Mouse (Mus musculus): ENCODE results near the gene Wdr45b. TPM values are rescaled to one million over a fixed set of nuclear protein-coding genes. Genes with fewer than 3 reads are reported as not detected.
"Not testable (repeated sequence)": the region's sequence is repeated elsewhere in the genome, so short reads cannot be mapped to it uniquely, and the experiment has no call there.

Gene Wdr45b
- 10 to 100 TPM; 34.7 to 36.3 TPM for total RNA-seq (2021)

GRCm38 (mm10) chr11:121354091-121354707 is at the start of gene Wdr45b:
Wdr45b (minus strand) TSS chr11:121354445.
- intact Hi-C loops (cut with DNase I), result loop anchor here (2.0 to 5.0 kb wide), 4 partner anchors 67 to 117 kb away; partner anchors contain the start of genes Fn3krp, Foxk2, Narf and Tbcd
- peak; percentile 98 to 99 for DNase-seq

DNA sequence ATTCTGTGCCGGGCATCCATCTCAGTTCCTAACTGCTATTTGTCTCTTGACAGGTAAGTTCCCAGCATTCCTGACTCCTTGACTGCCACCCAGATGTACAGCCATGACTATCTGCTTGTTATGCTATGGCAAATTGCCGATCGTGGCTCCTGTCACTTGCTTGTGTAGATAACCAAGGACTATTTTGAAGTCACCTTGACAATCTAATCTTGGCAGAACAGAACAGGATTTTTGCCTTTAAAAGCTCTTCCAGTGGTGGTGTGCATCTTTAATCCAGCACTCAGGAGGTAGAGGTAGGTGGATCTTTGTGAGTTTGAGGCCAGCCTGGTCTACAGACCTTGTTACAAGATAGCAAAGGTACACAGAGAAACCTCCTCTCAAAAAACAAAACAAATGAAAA is 38.2 kb upstream of the Wdr45b start:
- intact Hi-C loops (cut with DNase I), result no loop called here
- no peak for DNase-seq

DNA sequence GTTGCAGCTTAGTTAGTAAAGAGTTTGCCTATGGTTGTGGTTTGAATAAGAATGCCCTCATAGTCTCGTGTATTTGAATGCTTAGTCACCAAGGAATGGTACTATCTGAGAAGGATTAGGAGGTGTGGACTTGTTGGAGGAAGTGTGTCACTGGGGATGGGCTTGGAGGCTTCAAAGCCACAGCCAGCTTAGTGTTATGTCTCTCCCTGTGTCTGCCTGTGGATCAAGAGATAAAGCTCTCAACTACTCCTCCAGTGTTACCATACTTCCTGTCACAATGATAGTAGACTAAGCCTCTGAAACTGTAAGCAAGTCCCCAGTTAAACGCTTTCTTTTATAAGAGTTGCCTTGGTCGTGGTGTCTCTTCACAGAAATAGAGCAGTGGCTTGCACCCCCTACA is 36.5 kb upstream of the Wdr45b start:
- DNase-seq, result no peak
- intact Hi-C loops (cut with DNase I), result no loop called here

DNA sequence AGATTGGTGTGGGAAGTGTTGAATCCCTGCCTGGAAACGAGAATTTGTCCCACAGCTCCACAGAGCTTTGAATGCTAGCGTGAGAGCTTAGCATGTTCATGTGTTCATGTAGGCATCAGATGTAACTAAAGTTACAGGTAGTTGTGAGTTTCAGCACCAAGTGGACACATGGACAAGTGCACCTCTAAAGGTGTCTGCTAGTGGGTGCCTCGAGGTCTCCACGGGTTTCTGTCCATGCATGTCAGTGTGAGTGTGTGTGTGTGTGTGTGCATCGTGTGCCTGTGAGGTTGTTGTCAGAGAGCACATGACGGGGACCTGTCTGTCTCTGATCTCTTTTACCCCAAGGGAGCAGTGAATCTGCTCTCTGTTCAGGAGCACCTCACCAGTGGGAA is 34.3 kb upstream of the Wdr45b start:
- no peak for DNase-seq
- intact Hi-C loops (cut with DNase I), result no loop called here

DNA sequence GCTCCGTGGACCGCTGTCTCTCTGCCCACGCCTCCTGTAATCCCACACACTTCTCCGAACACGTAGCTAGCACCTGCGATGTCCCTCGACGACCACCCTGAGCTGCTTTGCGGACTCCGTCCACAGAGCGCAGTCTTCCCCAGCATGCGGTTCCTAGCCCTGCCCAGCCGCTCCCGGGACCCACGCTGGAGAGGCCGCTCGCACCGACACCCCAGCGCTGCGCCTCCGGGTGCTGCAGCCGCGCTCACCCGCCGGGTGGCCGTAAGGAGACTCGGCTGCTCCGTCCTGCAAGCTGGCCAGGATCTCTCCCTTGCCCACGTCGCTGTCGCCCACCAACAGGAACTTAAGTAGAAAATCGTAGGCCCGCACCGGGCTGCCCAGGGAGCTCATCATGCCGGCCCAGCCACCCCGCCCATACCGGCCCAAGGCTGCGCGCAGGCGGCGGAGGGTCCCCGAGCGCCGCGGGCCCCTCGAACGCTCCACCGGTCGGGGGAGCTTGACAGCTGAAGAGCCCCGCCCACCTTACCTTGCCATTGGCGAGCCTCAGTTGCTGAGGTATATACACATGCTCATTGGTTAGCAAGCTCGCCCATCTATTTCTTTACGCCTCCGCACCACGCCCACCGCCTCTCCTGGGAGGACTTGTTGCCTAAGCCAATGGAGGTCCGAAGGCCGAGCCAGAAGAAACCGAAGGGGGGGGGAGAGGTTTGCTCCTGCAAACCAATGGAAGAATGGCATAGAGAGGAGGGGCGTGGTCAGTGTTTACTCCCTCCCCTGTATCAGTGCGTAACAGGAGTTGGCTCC is 33.7 kb upstream of the Wdr45b start, which contains the start of gene Rab40b:
Gene Rab40b, minus strand, starts transcription at position 502 of the 804 bp plus-strand sequence.
- intact Hi-C loops (cut with DNase I), result no loop called here

GRCm38 (mm10) chr11:121380294-121380693 is 26.0 kb upstream of the Wdr45b start:
- intact Hi-C loops (cut with DNase I), result no loop called here
- DNase-seq, result no peak

More for the DNA sequence above, 33.7 kb upstream of the Wdr45b start, which contains the start of gene Rab40b:
- DNase-seq, result peak; percentile 77 to 78

- intact Hi-C loops (cut with DNase I), result no loop called here
- DNase-seq, result no peak
Observed at GRCm38 (mm10) chr11:121378644-121379043, 24.4 kb upstream of the Wdr45b start.

DNA sequence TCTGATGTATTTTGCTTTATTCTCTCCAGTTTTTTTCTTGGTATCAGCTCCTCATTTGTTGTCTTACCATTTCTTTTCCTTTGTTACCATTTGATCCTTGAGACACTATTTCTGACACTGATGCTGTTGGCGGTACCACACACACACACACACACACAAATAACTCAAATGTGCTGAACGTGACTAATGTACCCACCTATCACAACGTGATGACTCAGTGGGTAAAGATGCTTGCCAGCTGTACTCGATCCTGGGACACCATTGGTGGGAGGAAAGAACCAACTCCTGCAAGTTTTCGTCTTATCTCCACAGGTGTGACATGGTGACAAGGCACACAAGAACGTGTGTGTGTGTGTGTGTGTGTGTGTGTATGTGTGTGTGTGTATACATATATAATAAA is 19.1 kb upstream of the Wdr45b start:
- no peak for DNase-seq
- intact Hi-C loops (cut with DNase I), result no loop called here

- intact Hi-C loops (cut with DNase I), result no loop called here
- no peak for DNase-seq
Observed at GRCm38 (mm10) chr11:121370337-121370994, 16.2 kb upstream of the Wdr45b start.

GRCm38 (mm10) chr11:121369622-121370021 is 15.4 kb upstream of the Wdr45b start:
- intact Hi-C loops (cut with DNase I), result no loop called here
- peak in 1 of 2 experiments; percentile 20 for DNase-seq

DNA sequence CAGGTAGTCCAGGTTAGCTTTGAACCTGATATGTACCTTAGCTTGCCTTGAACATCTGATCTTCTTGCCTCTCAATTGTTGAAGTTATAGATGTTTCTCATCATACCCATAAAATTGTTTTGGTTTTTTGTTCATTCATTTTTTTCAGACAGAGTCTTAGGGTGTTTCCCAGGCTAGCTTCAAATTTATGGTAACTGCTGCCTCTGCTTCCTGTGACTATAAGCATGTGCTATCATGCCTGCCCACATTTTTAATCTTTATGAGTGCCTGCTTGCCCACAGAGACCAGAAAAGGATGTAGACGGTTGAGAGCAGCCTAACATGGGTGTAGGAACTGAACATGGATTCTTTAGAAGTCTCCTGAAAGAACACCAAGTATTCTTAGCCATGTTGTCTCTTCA is 14.5 kb upstream of the Wdr45b start:
- intact Hi-C loops (cut with DNase I), result no loop called here
- DNase-seq, result no peak

- no peak for DNase-seq
- intact Hi-C loops (cut with DNase I), result no loop called here
Observed at GRCm38 (mm10) chr11:121367170-121367707, 13.0 kb upstream of the Wdr45b start.

DNA sequence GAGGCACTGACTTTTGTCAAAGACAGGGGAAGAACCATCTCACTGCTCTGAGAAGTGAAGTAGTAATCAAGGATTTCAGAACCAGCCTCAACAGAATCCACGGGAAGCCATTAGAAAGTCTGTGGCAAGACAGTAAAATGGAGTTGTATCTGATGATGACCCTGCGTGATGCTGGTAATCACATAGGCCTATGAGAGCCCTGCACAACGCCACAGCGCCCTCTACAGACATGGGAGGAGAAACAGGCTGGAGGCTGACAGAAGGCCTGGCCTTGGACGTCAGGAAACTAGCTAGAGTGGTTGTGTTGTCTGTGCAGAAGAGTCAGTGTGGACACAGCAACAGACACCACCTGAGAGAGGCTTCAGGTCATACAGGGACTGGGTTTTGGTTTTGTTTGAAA is 8.0 kb upstream of the Wdr45b start:
- peak in 1 of 2 experiments; percentile 32 for DNase-seq
- intact Hi-C loops (cut with DNase I), result no loop called here

DNA sequence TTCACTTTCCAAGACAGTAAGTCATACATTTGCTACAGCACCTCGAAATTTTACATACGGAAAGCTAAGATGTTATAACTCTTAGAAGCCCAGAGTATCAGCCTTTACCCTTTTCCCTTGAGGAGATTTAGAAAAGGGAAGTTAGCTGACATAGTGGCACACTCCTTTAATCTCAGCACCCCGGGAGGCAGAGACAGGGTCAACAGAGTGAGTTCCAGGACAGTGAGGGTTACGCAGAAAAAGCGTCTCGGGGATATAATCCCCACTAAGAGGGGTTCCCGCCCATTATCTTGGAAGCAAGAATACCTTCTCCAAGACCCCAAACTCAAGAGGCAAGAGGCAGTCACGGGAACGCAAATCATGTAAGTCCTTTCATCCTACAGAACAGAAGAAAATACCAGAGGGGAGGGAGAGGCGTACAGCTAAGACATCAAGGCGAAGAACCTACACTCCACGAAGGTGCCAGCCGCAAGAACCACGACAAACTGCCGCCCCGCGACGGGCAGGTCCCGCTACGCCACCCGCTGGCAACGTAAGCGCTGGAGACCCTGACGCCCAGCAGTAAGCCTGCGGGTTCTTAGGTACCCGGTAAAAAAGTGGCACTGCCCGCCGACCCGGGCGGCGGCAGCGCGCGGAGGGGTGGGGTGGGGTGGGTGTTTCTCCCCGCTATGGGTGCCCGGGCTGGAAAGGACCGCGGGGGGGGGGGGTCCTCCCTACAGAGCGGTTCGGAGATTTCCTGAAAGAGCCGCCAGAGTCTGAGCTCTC is 737 bp downstream of the Wdr45b start:
- peak; percentile 4 to 23 for DNase-seq

GRCm38 (mm10) chr11:121348727-121349126 is 5.5 kb downstream of the Wdr45b start:
- intact Hi-C loops (cut with DNase I); DNase-seq: not testable (repeated sequence)

More for the DNA sequence above, 737 bp downstream of the Wdr45b start:
- intact Hi-C loops (cut with DNase I), result loop anchor here (2.0 to 5.0 kb wide), 4 partner anchors 67 to 116 kb away; partner anchors contain the start of genes Fn3krp, Foxk2, Narf and Tbcd

- intact Hi-C loops (cut with DNase I), result no loop called here
- no peak for DNase-seq
Observed at GRCm38 (mm10) chr11:121348166-121348565, 6.1 kb downstream of the Wdr45b start.

- intact Hi-C loops (cut with DNase I), result no loop called here
- peak; percentile 33 to 35 for DNase-seq
Observed at GRCm38 (mm10) chr11:121347036-121347435, 7.2 kb downstream of the Wdr45b start.

DNA sequence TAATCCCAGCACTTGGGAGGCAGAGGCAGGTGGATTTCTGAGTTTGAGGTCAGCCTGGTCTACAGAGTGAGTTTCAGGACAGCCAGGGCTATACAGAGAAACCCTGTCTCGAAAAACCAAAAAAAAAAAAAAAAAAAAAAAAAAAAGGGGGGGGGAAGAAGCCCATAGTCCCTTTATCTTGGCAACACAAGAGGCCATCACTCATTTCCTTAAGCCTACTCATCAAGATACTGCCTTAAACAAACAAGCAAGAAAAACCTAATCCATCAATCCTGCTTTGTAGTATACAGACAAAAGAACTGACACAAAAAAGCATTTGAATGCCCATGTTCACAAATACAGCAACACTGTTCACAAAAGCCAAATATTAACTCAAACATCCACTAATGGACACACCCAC is 11.8 kb downstream of the Wdr45b start:
- DNase-seq; intact Hi-C loops (cut with DNase I): not testable (repeated sequence)

GRCm38 (mm10) chr11:121340287-121340686 is 14.0 kb downstream of the Wdr45b start:
- intact Hi-C loops (cut with DNase I), result no loop called here
- no peak for DNase-seq

DNA sequence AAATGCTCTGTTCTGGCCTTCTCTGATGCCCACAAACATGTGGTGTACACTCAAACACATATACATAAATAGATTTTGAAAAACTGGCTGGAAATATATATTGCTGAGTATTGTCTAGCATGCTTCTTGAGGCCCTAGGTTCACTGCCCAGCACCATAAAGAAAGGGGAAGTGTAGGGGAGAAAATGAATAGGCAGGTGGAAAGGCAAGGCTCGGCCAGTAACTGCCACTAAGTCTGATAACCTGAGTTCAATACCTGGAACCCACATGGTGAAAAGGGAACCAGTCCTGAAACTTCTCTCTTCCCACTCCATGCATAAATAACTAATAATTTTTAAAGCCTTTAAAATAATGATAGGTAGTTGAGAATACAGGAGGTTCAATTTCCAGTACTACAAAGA is 14.6 kb downstream of the Wdr45b start:
- intact Hi-C loops (cut with DNase I), result no loop called here
- DNase-seq, result no peak

All from heart, postnatal 36 days (tissue).